Mouse (Mus musculus): ENCODE results near the gene Entr1. TPM values are rescaled to one million over a fixed set of nuclear protein-coding genes. Genes with fewer than 3 reads are reported as not detected.

Gene Entr1
- 100 to 1,000 TPM; 138 to 150 TPM for total RNA-seq (2023)

DNA sequence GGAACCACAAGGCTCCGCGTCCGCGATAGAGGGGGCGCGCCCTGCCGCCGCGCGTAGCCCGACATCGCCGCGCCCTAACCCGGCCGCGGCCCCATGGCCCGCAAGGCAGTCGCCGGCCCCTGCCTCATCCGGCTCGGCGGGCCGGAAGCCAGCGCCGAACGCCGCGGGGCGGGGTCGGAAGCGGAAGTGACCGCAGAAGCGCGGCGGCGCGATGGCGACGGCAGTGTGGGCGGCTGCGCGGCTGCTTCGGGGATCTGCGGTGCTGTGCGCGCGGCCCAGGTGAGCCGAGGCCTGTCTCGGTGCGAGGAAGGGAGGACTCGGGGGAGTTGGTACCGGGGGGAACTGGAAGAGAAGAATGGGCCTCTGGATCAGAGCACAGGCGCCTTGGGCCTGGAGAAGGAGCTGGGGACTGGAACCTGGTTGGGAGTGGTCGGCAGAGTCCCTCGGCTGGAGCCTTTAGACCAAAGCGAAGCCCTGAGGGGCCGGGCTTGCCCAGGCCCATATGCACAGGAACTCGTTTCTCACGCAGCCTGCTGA, at the start of gene Entr1, which contains the start of gene Pmpca:
Gene Entr1 (minus strand): TSS at position 163 of the 537 bp plus-strand sequence.
Gene Pmpca (plus strand): TSS at position 186 of the 537 bp plus-strand sequence.

GRCm38 (mm10) chr2:26408515-26409356, 19.6 kb upstream of the Entr1 start, which contains the start of gene Inpp5e:
TSS of gene Inpp5e (minus strand) at chr2:26409203.

GRCm38 (mm10) chr2:26380131-26380771, 8.9 kb downstream of the Entr1 start, which contains the start of gene Snapc4:
TSS of gene Snapc4 (minus strand) at chr2:26380653.

GRCm38 (mm10) chr2:26360772-26361171, 28.3 kb downstream of the Entr1 start, which contains the start of gene Card9:
TSS of gene Card9 (minus strand) at chr2:26360918.

DNA sequence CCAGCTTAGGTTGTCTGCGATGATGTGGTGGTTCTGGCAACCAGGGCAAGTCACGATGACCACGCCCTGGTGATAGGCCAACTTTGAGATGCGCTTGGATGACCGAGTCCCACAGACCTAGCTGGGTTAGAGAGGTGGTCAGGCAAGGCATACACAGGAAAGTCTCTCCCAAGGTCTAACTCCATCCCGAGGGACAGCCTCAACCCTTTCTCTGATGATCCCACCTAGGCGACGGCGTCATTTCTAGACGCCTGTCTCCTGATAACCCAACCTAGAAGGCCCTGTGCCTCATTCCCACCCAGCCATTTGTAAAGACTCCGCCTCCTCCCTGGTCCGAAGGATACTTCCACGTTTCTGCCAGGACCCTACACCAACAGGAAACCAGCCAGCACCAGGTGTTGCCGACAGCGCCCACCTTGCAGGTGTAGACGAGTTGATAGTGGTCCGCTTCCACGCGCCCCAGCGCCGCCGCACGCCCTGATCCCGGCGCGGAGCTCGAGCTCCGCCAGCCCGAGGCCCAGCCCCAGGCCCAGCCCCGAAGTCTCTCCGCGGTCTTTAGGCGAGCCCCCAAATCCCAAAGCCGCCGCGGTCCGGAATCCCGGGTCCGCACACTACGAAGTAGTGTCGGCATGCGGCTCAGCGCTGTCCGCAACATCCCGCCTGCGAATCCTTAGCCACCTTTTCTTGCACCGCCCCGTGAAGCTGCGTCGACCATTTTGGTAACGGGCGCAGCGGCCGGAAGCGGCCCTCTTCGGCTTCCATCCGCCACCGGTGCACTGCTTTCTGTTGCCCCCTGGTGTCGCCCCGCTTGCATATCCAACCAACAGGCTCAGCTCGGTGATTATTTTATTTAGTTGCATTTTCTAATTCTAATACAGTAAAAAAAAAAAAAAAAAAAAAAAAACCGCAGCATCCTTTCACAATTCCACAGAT, 37.5 kb downstream of the Entr1 start, which contains the start of gene Dnlz:
Gene Dnlz (minus strand): TSS at position 753 of the 933 bp plus-strand sequence.

Other genes starting within 250 kb of the Entr1 start
- gene Lhx3, start 181.0 kb downstream of the Entr1 start, total RNA-seq (2023): not detected
- gene Qsox2, start 151.8 kb downstream of the Entr1 start, total RNA-seq (2023): 1 to 10 TPM; 8.6 to 8.9 TPM
- not detected for gene Ccdc187, start 94.8 kb downstream of the Entr1 start, total RNA-seq (2023)
- 10 to 100 TPM; 32.2 to 32.4 TPM for gene Gpsm1, start 73.8 kb downstream of the Entr1 start, total RNA-seq (2023)
- 10 to 100 TPM; 10.7 to 11.2 TPM for gene Dnlz, start 37.2 kb downstream of the Entr1 start, total RNA-seq (2023)
- not detected for gene Card9, start 28.4 kb downstream of the Entr1 start, total RNA-seq (2023)
- 100 to 1,000 TPM; 107 to 122 TPM for gene Snapc4, start 8.7 kb downstream of the Entr1 start, total RNA-seq (2023)
- 10 to 100 TPM; 89.9 to 99.2 TPM for gene Pmpca, start within 50 bp of the Entr1 start, total RNA-seq (2023)
- gene Inpp5e, start 19.9 kb upstream of the Entr1 start, total RNA-seq (2023): 10 to 100 TPM; 35.6 to 36.4 TPM
- gene Sec16a, start 55.9 kb upstream of the Entr1 start, total RNA-seq (2023): 100 to 1,000 TPM in 1 of 2 experiments, 10 to 100 TPM in 1; 80.5 to 105 TPM
- gene Notch1, start 127.3 kb upstream of the Entr1 start, total RNA-seq (2023): 10 to 100 TPM; 33.9 to 35.8 TPM
- gene Egfl7, start 190.7 kb upstream of the Entr1 start, total RNA-seq (2023): 1 to 10 TPM in 1 of 2 experiments, not detected in 1; 1.6 TPM
- gene Gm20532, start 197.3 kb upstream of the Entr1 start, total RNA-seq (2023): not detected
- 10 to 100 TPM; 22.7 to 24.5 TPM for gene Agpat2, start 215.1 kb upstream of the Entr1 start, total RNA-seq (2023)
- gene Fam69b, start 239.1 kb upstream of the Entr1 start, total RNA-seq (2023): 1 to 10 TPM; 5.0 to 5.5 TPM

Data from B cell, adult 67 days (primary cell).